Mouse (Mus musculus) layer of hippocampus, postnatal 25 days (tissue): ENCODE measurements around the gene Tbc1d2. TPM values are rescaled to one million over a fixed set of nuclear protein-coding genes. Genes with fewer than 3 reads are reported as not detected.
"Not testable (repeated sequence)": the region's sequence is repeated elsewhere in the genome, so short reads cannot be mapped to it uniquely, and the experiment has no call there.

Experiments
- DNase-seq, 2 experiments: peaks; one replicate each; pipeline ENCODE4 v3.0.0; 2022; ENCODE audit warnings: mixed read lengths in 2 of 2, low spot score in 1 of 2; ENCODE audit errors: extremely low spot score in 1 of 2
- total RNA-seq, 2 experiments: library from RNA; stranded (reverse); gene quantifications; 2 replicates each; pipeline ENCODE4 v1.2.3; 2021

The Tbc1d2 gene
- total RNA-seq, 2 experiments from 2014 or later, result 1.8 to 3.6 TPM

DNA sequence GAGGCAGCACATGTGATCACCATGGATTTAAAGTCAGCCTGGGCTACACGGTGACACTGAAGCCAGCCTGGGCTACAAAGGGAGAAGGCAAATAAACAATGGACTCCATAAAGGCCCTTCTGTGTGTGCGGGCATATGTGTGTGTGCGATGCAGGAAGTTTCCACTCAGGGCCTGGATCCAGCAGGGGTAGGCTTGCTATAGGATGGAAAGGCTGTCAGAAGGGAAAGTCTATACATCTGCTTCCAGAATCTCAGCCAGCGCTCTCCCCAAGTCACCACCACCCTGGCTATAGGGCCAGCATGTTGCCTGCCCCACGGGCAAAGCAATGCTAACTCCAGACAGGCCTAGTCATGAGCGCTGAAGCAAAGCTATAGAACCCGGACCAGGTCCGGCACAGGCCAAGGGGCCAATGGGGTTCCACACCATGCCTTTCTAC is 6.3 kb downstream of the Tbc1d2 start:
- no peak for DNase-seq

- no peak for DNase-seq
Observed at GRCm38 (mm10) chr4:46642924-46643675, 6.9 kb downstream of the Tbc1d2 start.

DNA sequence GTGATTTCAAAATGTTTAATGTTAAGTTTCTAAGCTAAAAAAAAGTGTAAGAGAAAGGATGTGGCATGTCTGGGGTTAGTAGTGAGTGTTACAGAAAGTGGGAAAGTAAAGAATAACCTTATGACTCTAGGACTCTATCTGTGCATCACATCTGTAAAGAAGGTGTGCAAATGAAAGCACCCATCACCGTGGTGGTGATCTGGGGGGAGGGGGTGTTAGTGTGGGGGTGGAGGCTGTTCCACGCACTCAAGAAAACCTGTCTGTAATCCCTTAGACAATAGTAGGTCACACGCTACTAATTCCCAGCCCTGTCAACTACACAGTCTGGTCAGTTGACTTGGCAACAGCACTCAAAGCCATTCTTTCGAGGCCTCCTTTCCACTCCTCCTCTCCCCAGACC is 8.7 kb downstream of the Tbc1d2 start:
- DNase-seq, result no peak

- no peak for DNase-seq
Observed at GRCm38 (mm10) chr4:46639866-46640265, 10.1 kb downstream of the Tbc1d2 start.

DNA sequence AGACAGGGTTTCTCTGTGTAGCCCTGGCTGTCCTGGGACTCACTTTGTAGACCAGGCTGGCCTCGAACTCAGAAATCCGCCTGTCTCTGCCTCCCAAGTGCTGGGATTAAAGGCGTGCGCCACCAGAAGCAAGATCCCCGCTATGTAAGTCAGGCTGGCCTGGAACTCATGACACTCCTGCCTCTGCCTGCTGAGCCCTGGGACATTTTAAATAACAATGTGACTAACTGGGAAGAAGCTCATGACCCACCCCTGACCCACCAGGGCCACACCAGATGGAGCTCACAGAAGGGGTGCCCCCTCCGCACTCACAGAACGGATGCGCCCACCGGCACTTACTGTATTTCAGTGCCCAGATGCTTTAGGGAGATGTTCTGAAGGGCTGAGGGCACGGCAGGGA is 12.8 kb downstream of the Tbc1d2 start:
- DNase-seq, result not testable (repeated sequence)

- no peak for DNase-seq
Observed at GRCm38 (mm10) chr4:46635702-46636430, 14.1 kb downstream of the Tbc1d2 start.

DNA sequence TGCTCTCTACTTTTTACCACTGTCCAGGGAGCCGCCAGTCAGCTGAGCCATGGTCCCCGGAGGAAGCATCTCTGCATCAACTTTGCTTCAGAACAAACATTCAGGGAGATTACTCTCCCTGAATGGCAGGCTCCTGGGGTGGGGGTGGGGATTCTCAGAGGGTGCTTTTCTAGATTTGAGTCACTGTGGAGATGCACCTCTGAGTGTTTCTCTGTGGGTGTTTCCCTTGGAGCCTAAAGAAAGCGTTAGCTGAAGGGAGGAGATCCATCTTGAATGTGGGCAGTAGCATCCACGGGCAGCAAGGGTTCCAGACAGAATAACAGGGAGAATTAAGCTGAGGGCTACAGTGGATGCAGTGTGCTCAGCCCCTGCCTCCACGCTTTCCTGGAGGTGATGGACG is 15.1 kb downstream of the Tbc1d2 start:
- no peak for DNase-seq

DNA sequence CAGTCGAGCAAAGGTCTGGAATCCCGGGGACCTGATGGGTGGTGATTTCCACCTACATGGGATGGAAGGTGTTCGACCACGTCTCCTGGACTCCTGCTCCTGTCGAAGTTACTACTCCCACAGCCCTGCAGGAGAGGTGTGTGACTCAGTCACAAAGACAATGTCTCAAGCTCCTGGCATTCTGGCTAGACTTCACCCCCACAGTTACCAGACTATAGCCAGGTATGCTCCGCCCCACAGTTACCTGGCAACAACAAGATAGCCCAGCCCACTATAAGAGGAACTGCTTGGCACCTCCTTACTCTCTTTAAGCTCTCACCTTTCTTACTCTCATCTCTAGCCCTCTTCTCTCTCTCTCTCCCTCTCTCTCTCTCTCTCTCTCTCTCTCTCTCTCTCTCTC is 16.4 kb downstream of the Tbc1d2 start:
- DNase-seq, result not testable (repeated sequence)

- DNase-seq, result no peak
Observed at GRCm38 (mm10) chr4:46632465-46632864, 17.5 kb downstream of the Tbc1d2 start.

GRCm38 (mm10) chr4:46630390-46630789 is 19.6 kb downstream of the Tbc1d2 start:
- DNase-seq, result no peak

- DNase-seq, result no peak
Observed at GRCm38 (mm10) chr4:46628873-46629272, 21.1 kb downstream of the Tbc1d2 start.

DNA sequence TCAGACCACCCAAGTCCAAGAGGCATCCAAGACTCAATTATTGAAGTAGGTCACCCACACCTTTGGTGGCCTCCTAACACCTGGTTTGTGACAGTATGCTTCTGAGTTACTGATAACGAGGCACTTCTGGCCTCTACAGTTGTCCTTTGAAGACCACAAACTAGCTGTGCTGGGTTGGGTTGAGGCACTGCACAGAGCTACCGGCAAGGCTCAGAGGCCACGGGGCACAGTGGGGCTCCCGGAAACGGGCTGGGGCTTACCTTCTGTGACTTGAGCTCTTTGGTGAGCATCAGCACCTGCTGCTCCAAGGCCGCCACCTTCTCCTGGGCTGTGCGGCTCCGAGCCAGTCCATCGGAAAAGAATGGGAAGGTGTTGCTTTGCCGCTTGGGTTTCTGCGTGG is 21.9 kb downstream of the Tbc1d2 start:
- DNase-seq, result no peak

DNA sequence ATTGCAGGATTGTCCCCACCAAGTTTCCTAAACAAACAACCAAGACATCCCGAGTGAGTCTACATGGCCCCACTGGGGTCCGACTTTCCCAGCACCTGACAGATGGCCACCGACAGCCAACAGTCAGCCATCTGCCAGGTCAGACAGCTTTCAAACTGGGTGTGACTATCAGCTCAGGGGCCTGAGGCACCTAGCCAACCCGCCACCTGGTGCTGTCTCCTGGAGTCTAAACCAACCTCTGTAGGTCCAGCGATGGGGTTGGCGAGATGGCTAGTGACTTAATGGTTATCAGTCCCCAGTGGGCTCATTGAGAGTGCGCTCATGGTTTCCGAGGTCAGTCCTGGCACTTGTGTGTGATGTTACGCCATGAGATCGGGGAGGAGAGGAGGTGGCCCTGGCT is 24.9 kb downstream of the Tbc1d2 start:
- no peak for DNase-seq

DNA sequence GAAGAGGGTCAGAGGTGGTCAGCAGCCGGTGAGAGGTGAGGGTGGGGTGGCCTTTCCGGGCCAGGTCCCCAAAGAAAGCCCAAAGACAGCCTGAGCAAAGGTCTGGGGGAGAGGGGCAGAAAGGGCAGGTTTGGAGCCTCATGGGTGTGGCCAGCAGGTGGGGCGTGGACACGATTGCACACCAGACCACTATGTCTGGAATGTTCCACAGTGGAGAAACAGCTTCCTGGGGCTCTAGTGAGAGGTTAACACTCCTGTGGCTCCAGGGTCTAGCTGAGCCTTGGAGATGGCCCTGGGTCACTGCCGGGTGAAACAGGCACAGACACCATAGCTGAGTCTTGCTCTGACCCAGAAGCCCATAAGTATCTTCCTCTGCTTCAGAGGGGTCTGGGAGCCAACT is 27.0 kb downstream of the Tbc1d2 start:
- no peak for DNase-seq

GRCm38 (mm10) chr4:46620946-46621345 is 29.1 kb downstream of the Tbc1d2 start:
- no peak for DNase-seq

- DNase-seq, result peak in 1 of 2 experiments; percentile 32
Observed at GRCm38 (mm10) chr4:46620330-46620729, 29.7 kb downstream of the Tbc1d2 start.

- DNase-seq, result no peak
Observed at GRCm38 (mm10) chr4:46618196-46618817, 31.7 kb downstream of the Tbc1d2 start.

DNA sequence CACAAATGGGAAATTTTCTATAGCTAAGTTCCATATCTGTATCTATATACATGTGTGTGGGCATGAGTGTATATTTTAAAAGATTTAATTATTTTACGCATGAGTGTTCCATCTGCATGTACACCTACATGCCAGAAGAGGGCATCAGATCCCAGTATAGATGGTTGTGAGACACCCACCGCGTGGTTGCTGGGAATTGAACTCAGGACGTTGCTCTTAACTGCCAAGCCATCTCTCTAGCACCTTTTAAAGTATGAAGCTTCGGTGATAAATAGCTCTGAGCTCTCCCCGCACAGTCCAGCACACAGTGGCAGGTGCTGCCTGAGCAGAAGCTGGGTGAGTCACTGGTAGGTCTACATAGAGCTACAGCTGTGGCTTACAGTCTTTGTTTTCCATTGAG is 32.6 kb downstream of the Tbc1d2 start:
- DNase-seq, result no peak

DNA sequence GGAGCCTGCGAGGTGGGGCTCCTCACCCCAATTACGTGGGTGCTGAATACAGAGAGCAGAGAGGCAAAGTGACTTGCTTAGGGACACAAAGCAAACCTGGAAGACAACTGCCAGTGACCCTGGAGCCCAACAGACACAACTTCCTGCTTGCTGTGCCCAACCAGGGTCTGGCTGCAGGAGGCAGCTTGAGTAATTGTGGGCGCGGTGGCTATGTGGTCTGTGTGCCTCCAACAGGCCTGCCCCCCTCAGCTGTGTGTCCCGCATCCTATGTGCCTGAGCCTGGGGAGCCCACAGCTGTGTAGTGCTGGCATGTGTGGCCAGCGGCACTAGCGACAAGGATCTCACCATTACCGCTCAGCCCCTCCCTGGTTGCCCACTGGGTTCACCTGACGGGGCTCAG is 35.4 kb downstream of the Tbc1d2 start:
- DNase-seq, result no peak

- no peak for DNase-seq
Observed at GRCm38 (mm10) chr4:46613618-46614017, 36.4 kb downstream of the Tbc1d2 start.

GRCm38 (mm10) chr4:46611181-46611580 is 38.8 kb downstream of the Tbc1d2 start:
- DNase-seq, result peak; percentile 84 to 97
